Mouse (Mus musculus): ENCODE data around the gene Igdcc4. TPM values are rescaled to one million over a fixed set of nuclear protein-coding genes. Genes with fewer than 3 reads are reported as not detected.

Igdcc4 gene
- polyA plus RNA-seq, 1 experiment from 2014 or later, result 8.9 TPM

DNA sequence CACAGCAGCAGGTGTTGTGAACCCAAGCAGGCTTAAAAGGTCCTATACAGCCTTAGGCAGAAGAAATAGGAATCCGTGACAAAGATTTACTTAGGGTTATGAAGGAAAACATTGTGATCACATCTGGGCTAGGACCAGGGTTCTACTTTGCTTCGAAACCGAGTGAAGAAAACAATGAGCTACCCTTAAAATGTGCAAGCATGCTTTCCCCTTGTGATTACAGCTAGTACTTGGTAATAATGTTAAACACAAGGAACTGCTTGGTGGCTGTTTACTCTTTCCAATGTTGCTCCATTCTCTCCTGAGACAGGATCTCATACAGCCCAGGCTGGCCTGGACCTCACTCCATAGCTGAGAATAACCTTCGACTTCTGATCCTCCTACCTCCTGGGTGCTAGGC lies 59.9 kb downstream of the Igdcc4 start:
- H3K4me1 ChIP-seq (ENCODE audit: control insufficient read depth, insufficient read depth, low read length), result peaks cover 41% of the 10 kb centered on the region
- ATAC-seq (no peak), DNase-seq (ENCODE audit: low spot score) (no peak)
- no peaks in the 10 kb centered on the region for H3K36me3 ChIP-seq (ENCODE audit: control insufficient read depth, insufficient read depth, low read length)
- whole genome bisulfite sequencing, result 10% methylated on average over 4 of the region's 4 CpGs
- no peak overlapping the region for H3K4me2 ChIP-seq (ENCODE audit: low read length)
- H3K9me3 ChIP-seq (replicated peaks; ENCODE audit: control insufficient read depth, low read length), result no peaks in the 10 kb centered on the region
- no peak overlapping the region; the same call in 1 of the 2 replicates for H3K9ac ChIP-seq (ENCODE audit: low read length)
- H3K4me3 ChIP-seq (ENCODE audit: low read depth, low read length), result no peak overlapping the region
- H3K27me3 ChIP-seq (replicated peaks; ENCODE audit: control insufficient read depth, insufficient read depth, low read length), result no peaks in the 10 kb centered on the region
- peak overlapping the region; percentile 28; the same call in 1 of the 2 replicates for H3K27ac ChIP-seq (ENCODE audit: low read depth, low read length)

- Histone ChIP-seq H3K9me3 (replicated peaks; ENCODE audit: control insufficient read depth, low read length) (no peaks in the 10 kb centered on the region), H3K27me3 (replicated peaks; ENCODE audit: control insufficient read depth, insufficient read depth, low read length) (no peaks in the 10 kb centered on the region), H3K4me3 (ENCODE audit: low read depth, low read length) (no peak overlapping the region), H3K4me1 (ENCODE audit: control insufficient read depth, insufficient read depth, low read length) (peaks cover 34% of the 10 kb centered on the region), H3K36me3 (ENCODE audit: control insufficient read depth, insufficient read depth, low read length) (no peaks in the 10 kb centered on the region), H3K27ac (ENCODE audit: low read depth, low read length) (peak overlapping the region; percentile 84; the same call in 1 of the 2 replicates), H3K9ac (ENCODE audit: low read length) (no peak overlapping the region), H3K4me2 (ENCODE audit: low read length) (peak overlapping the region; percentile 81; the same call in 1 of the 2 replicates)
- DNase-seq (ENCODE audit: low spot score), result no peak
- ATAC-seq, result no peak
- 7% methylated on average over 8 of the region's 8 CpGs for WGBS
These were observed 60.6 kb downstream of the Igdcc4 start for GRCm38 (mm10) chr9:65161881-65162280.

GRCm38 (mm10) chr9:65162711-65163639 lies 61.7 kb downstream of the Igdcc4 start:
- H3K27me3 ChIP-seq (replicated peaks; ENCODE audit: control insufficient read depth, insufficient read depth, low read length), result no peaks in the 10 kb centered on the region
- peak overlapping the region; percentile 84 for H3K27ac ChIP-seq (ENCODE audit: low read depth, low read length)
- H3K9me3 ChIP-seq (replicated peaks; ENCODE audit: control insufficient read depth, low read length), result no peaks in the 10 kb centered on the region
- no peaks in the 10 kb centered on the region for H3K36me3 ChIP-seq (ENCODE audit: control insufficient read depth, insufficient read depth, low read length)
- under 1% methylated on average over 61 of the region's 69 CpGs for WGBS
- H3K4me2 ChIP-seq (ENCODE audit: low read length), result peak overlapping the region; percentile 81
- peak; percentile 80 for DNase-seq (ENCODE audit: low spot score)
- peak overlapping the region; percentile 69 for H3K9ac ChIP-seq (ENCODE audit: low read length)
- H3K4me3 ChIP-seq (ENCODE audit: low read depth, low read length), result peak overlapping the region; percentile 41
- ATAC-seq, result peak; percentile 91
- peaks cover 29% of the 10 kb centered on the region for H3K4me1 ChIP-seq (ENCODE audit: control insufficient read depth, insufficient read depth, low read length)

GRCm38 (mm10) chr9:65164870-65165269 lies 63.6 kb downstream of the Igdcc4 start:
- ATAC-seq, result no peak
- WGBS, result 21% methylated on average over 1 of the region's 1 CpGs

GRCm38 (mm10) chr9:65166386-65166785 lies 65.1 kb downstream of the Igdcc4 start:
- Histone ChIP-seq H3K4me1 (ENCODE audit: control insufficient read depth, insufficient read depth, low read length) (peaks cover 22% of the 10 kb centered on the region), H3K4me2 (ENCODE audit: low read length) (no peak overlapping the region), H3K36me3 (ENCODE audit: control insufficient read depth, insufficient read depth, low read length) (no peaks in the 10 kb centered on the region), H3K9ac (ENCODE audit: low read length) (no peak overlapping the region), H3K4me3 (ENCODE audit: low read depth, low read length) (no peak overlapping the region), H3K9me3 (replicated peaks; ENCODE audit: control insufficient read depth, low read length) (no peaks in the 10 kb centered on the region), H3K27me3 (replicated peaks; ENCODE audit: control insufficient read depth, insufficient read depth, low read length) (no peaks in the 10 kb centered on the region), H3K27ac (ENCODE audit: low read depth, low read length) (no peak overlapping the region)
- 84% methylated on average over 9 of the region's 9 CpGs for WGBS
- ATAC-seq, result no peak
- DNase-seq (ENCODE audit: low spot score), result no peak

More at GRCm38 (mm10) chr9:65164870-65165269, 63.6 kb downstream of the Igdcc4 start:
- Histone ChIP-seq H3K4me1 (ENCODE audit: control insufficient read depth, insufficient read depth, low read length) (peaks cover 33% of the 10 kb centered on the region), H3K36me3 (ENCODE audit: control insufficient read depth, insufficient read depth, low read length) (no peaks in the 10 kb centered on the region), H3K27me3 (replicated peaks; ENCODE audit: control insufficient read depth, insufficient read depth, low read length) (no peaks in the 10 kb centered on the region), H3K9me3 (replicated peaks; ENCODE audit: control insufficient read depth, low read length) (no peaks in the 10 kb centered on the region), H3K27ac (ENCODE audit: low read depth, low read length) (no peak overlapping the region), H3K4me2 (ENCODE audit: low read length) (no peak overlapping the region), H3K4me3 (ENCODE audit: low read depth, low read length) (no peak overlapping the region), H3K9ac (ENCODE audit: low read length) (no peak overlapping the region)
- peak; percentile 45 for DNase-seq (ENCODE audit: low spot score)

GRCm38 (mm10) chr9:65168534-65168933 lies 67.2 kb downstream of the Igdcc4 start:
- ATAC-seq, result no peak
- H3K9ac ChIP-seq (ENCODE audit: low read length), result no peak overlapping the region
- no peak overlapping the region for H3K27ac ChIP-seq (ENCODE audit: low read depth, low read length)
- no peak overlapping the region for H3K4me2 ChIP-seq (ENCODE audit: low read length)
- 0 out of 2 replicates have a peak, but pooled peaks cover 4% of the 10 kb centered on the region for H3K4me1 ChIP-seq (ENCODE audit: control insufficient read depth, insufficient read depth, low read length)
- WGBS, result 52% methylated on average over 4 of the region's 6 CpGs
- H3K9me3 ChIP-seq (replicated peaks; ENCODE audit: control insufficient read depth, low read length), result no peaks in the 10 kb centered on the region
- no peak overlapping the region for H3K4me3 ChIP-seq (ENCODE audit: low read depth, low read length)
- H3K27me3 ChIP-seq (replicated peaks; ENCODE audit: control insufficient read depth, insufficient read depth, low read length), result no peaks in the 10 kb centered on the region
- no peak for DNase-seq (ENCODE audit: low spot score)
- H3K36me3 ChIP-seq (ENCODE audit: control insufficient read depth, insufficient read depth, low read length), result no peaks in the 10 kb centered on the region

GRCm38 (mm10) chr9:65168952-65169351 lies 67.7 kb downstream of the Igdcc4 start:
- Histone ChIP-seq H3K4me3 (ENCODE audit: low read depth, low read length) (no peak overlapping the region), H3K9me3 (replicated peaks; ENCODE audit: control insufficient read depth, low read length) (no peaks in the 10 kb centered on the region), H3K4me1 (ENCODE audit: control insufficient read depth, insufficient read depth, low read length) (0 out of 2 replicates have a peak, but pooled peaks cover 4% of the 10 kb centered on the region), H3K27ac (ENCODE audit: low read depth, low read length) (no peak overlapping the region), H3K9ac (ENCODE audit: low read length) (no peak overlapping the region), H3K4me2 (ENCODE audit: low read length) (no peak overlapping the region), H3K27me3 (replicated peaks; ENCODE audit: control insufficient read depth, insufficient read depth, low read length) (no peaks in the 10 kb centered on the region), H3K36me3 (ENCODE audit: control insufficient read depth, insufficient read depth, low read length) (no peaks in the 10 kb centered on the region)
- ATAC-seq, result no peak
- no peak for DNase-seq (ENCODE audit: low spot score)
- 42% methylated on average over 4 of the region's 4 CpGs for WGBS

DNA sequence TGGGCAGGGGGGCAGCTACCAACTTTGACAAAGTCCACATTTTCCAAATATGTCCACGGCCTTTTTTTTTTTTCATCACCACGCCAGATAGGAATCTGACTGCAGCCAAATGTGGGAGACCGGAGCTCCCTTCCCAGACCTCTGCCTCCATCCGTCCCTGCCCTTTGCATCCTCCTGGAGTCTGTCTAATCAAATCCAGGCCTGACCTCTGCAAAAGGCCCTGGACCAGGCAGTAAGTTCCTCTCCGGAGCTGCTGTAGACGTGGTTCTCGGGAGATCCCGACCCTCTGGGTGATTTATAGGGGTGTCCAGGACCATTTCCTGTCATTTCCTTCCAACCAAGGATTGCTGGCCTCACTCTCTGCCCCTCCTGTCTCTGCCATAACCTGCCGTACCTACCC lies 71.4 kb downstream of the Igdcc4 start:
- no peak overlapping the region for H3K4me3 ChIP-seq (ENCODE audit: low read depth, low read length)
- peaks cover 26% of the 10 kb centered on the region for H3K4me1 ChIP-seq (ENCODE audit: control insufficient read depth, insufficient read depth, low read length)
- ATAC-seq (no peak), DNase-seq (ENCODE audit: low spot score) (no peak)
- no peaks in the 10 kb centered on the region for H3K9me3 ChIP-seq (replicated peaks; ENCODE audit: control insufficient read depth, low read length)
- no peaks in the 10 kb centered on the region for H3K27me3 ChIP-seq (replicated peaks; ENCODE audit: control insufficient read depth, insufficient read depth, low read length)
- WGBS, result 88% methylated on average over 9 of the region's 9 CpGs
- no peaks in the 10 kb centered on the region for H3K36me3 ChIP-seq (ENCODE audit: control insufficient read depth, insufficient read depth, low read length)
- H3K27ac ChIP-seq (ENCODE audit: low read depth, low read length), result no peak overlapping the region
- no peak overlapping the region for H3K9ac ChIP-seq (ENCODE audit: low read length)
- no peak overlapping the region for H3K4me2 ChIP-seq (ENCODE audit: low read length)

Data from forebrain, embryonic 14.5 days (tissue).